Mouse (Mus musculus): Measurements from ENCODE around the gene Lrmp.

GRCm38 (mm10) chr6:145193446-145193845, 78.0 kb downstream of the Lrmp start:
- no peak for TF ChIP-seq CTCF (IDR thresholded peaks at IDR 0.05; ENCODE audit: control insufficient read depth, insufficient read depth, insufficient read length)
- no peak for TF ChIP-seq USF1 (IDR thresholded peaks at IDR 0.05; ENCODE audit: low read depth)
